ENCODE assay signal across 8 mouse cellular contexts in genomic region chr5:104048139-104048538, GRCm38 (mm10). TPM values are rescaled to one million over a fixed set of nuclear protein-coding genes. Genes with fewer than 3 reads are reported as not detected.
DNase-seq lines count a peak whose midpoint lies in the region; ATAC-seq lines count a peak whose summit lies in the region.

No protein-coding gene starts in this region.

- H3K27ac ChIP-seq in forebrain, embryonic 14.5 days (ENCODE audit: low read depth, low read length): no peak overlapping the region
- peak overlapping the region; percentile 90 for H3K27ac ChIP-seq in liver, embryonic 16.5 days (ENCODE audit: low read length)

- peaks cover 18% of the 10 kb centered on the region for H3K36me3 ChIP-seq in forebrain, embryonic 14.5 days (ENCODE audit: control insufficient read depth, insufficient read depth, low read length)
- H3K36me3 ChIP-seq in liver, embryonic 16.5 days (ENCODE audit: control insufficient read depth, insufficient read depth): peaks cover 19% of the 10 kb centered on the region

- WGBS in forebrain, embryonic 14.5 days: 58% methylated on average over 4 of the region's 4 CpGs
- WGBS in liver, embryonic 16.5 days (ENCODE audit: insufficient replicate concordance): 22% methylated on average over 4 of the region's 4 CpGs

- peak overlapping the region; percentile 72 for H3K4me2 ChIP-seq in forebrain, embryonic 14.5 days (ENCODE audit: low read length)
- H3K4me2 ChIP-seq in liver, embryonic 16.5 days (ENCODE audit: low read depth, low read length): peak overlapping the region; percentile 95

- H3K27me3 ChIP-seq in forebrain, embryonic 14.5 days (replicated peaks; ENCODE audit: control insufficient read depth, insufficient read depth, low read length): no peaks in the 10 kb centered on the region
- H3K27me3 ChIP-seq in liver, embryonic 16.5 days (ENCODE audit: control insufficient read depth, insufficient read depth, low read depth, low read length): no peaks in the 10 kb centered on the region

- DNase-seq in cerebellum, adult 9-11 months: peak; percentile 22
- DNase-seq in ES-CJ7 (ENCODE audit: low read depth, low spot score): peak; percentile 43
- DNase-seq in forebrain, embryonic 14.5 days (ENCODE audit: low spot score): no peak
- DNase-seq in testis, postnatal 14 days (ENCODE audit: low spot score): no peak
- no peak for DNase-seq in spleen, adult 12 weeks (ENCODE audit: low spot score)
- no peak for DNase-seq in kidney, postnatal 10 days

- H3K4me3 ChIP-seq in forebrain, embryonic 14.5 days (ENCODE audit: low read depth, low read length): 0 out of 2 replicates have a peak overlapping the region, but pooled peaks have one; percentile 88
- H3K4me3 ChIP-seq in liver, embryonic 16.5 days (ENCODE audit: low read depth, low read length): peak overlapping the region; percentile 75

- no peak overlapping the region for H3K9ac ChIP-seq in forebrain, embryonic 14.5 days (ENCODE audit: low read length)
- peak overlapping the region; percentile 82 for H3K9ac ChIP-seq in liver, embryonic 16.5 days (ENCODE audit: low read depth, low read length)

- peaks cover 15% of the 10 kb centered on the region for H3K4me1 ChIP-seq in forebrain, embryonic 14.5 days (ENCODE audit: control insufficient read depth, insufficient read depth, low read length)
- H3K4me1 ChIP-seq in liver, embryonic 16.5 days (ENCODE audit: control insufficient read depth, low read depth, low read length): peaks cover 33% of the 10 kb centered on the region

- ATAC-seq in cerebellum, adult (ENCODE audit: insufficient number of reproducible peaks, low FRiP score, low TSS enrichment): no peak
- no peak for ATAC-seq in forebrain, embryonic 14.5 days
- ATAC-seq in liver, embryonic 16.5 days (ENCODE audit: low read depth): no peak

- H3K9me3 ChIP-seq in forebrain, embryonic 14.5 days (replicated peaks; ENCODE audit: control insufficient read depth, low read length): no peaks in the 10 kb centered on the region
- no peaks in the 10 kb centered on the region for H3K9me3 ChIP-seq in liver, embryonic 16.5 days (replicated peaks; ENCODE audit: control insufficient read depth, low read length)

RNA-seq across cellular contexts. Expression of gene Nudt9, which starts 2.0 kb away (rescaled TPM):
- 55.9 and 56.8 TPM in 2 replicates for polyA plus RNA-seq in forebrain, embryonic 14.5 days (2014; fragmentation: Nextera tagmentation; extraction: Ambion mirVana)
- polyA plus RNA-seq in liver, embryonic 16.5 days (2015; fragmentation: Nextera tagmentation; extraction: Ambion mirVana): 62.1 and 67.1 TPM in 2 replicates

RNA-seq across cellular contexts. Expression of gene Hsd17b11, which starts 26.4 kb away (rescaled TPM):
- 1.6 and 2.0 TPM in 2 replicates for polyA plus RNA-seq in forebrain, embryonic 14.5 days (2014; fragmentation: Nextera tagmentation; extraction: Ambion mirVana)
- 3.2 and 3.6 TPM in 2 replicates for polyA plus RNA-seq in liver, embryonic 16.5 days (2015; fragmentation: Nextera tagmentation; extraction: Ambion mirVana)

RNA-seq across cellular contexts. Expression of gene Gm17660, which starts 29.3 kb away (rescaled TPM):
- 0.44 TPM in 1 of 2 replicates, not detected in the other for polyA plus RNA-seq in forebrain, embryonic 14.5 days (2014; fragmentation: Nextera tagmentation; extraction: Ambion mirVana)
- polyA plus RNA-seq in liver, embryonic 16.5 days (2015; fragmentation: Nextera tagmentation; extraction: Ambion mirVana): not detected in 2 replicates

Comparison
In these comparisons a context has a peak if more than half of its experiments do, and no peak if none do; other contexts are left out.
1. DNase-seq: peak in cerebellum, adult 9-11 months (single experiment) and ES-CJ7 (single experiment); none in forebrain, embryonic 14.5 days (single experiment), testis, postnatal 14 days (single experiment), spleen, adult 12 weeks (single experiment) and kidney, postnatal 10 days (single experiment).